Mouse (Mus musculus) lung, postnatal 0 days (tissue): Measurements from ENCODE around the gene Apba1.

Source experiments
- CTCF ChIP-seq: IDR thresholded peaks from 2 replicates; pipeline ENCODE4 v1.5.1; 2016; ENCODE audit warnings: antibody characterized with exemption, mild to moderate bottlenecking
- EP300 ChIP-seq: IDR thresholded peaks from 2 replicates; pipeline ENCODE4 v1.6.1; 2016; ENCODE audit warnings: antibody characterized with exemption, mild to moderate bottlenecking, control low read depth

GRCm38 (mm10) chr19:23867052-23867451 lies 108.4 kb downstream of the Apba1 start:
- TF ChIP-seq CTCF, result no peak
- TF ChIP-seq EP300, result no peak
